Mouse (Mus musculus) embryo, embryonic 10.5 days (tissue): ENCODE measurements around the gene Trpc7.

Experiments
- DNase-seq: peaks from one replicate; pipeline ENCODE4 v3.0.0-alpha.2; 2015; ENCODE audit warnings: low spot score

Gene Trpc7

GRCm38 (mm10) chr13:56790683-56791082 lies 105.1 kb downstream of the Trpc7 start:
- no peak for DNase-seq

- DNase-seq, result no peak
Measured at GRCm38 (mm10) chr13:56782621-56783020, 113.2 kb downstream of the Trpc7 start.

- DNase-seq, result no peak
Measured at GRCm38 (mm10) chr13:56781697-56782096, 114.1 kb downstream of the Trpc7 start.

GRCm38 (mm10) chr13:56780746-56781469 lies 114.9 kb downstream of the Trpc7 start:
- DNase-seq, result no peak

GRCm38 (mm10) chr13:56774304-56774703 lies 121.5 kb downstream of the Trpc7 start:
- peak; percentile 34 for DNase-seq

GRCm38 (mm10) chr13:56773262-56773870 lies 122.4 kb downstream of the Trpc7 start:
- DNase-seq, result peak; percentile 20

GRCm38 (mm10) chr13:56772592-56772991 lies 123.2 kb downstream of the Trpc7 start:
- DNase-seq, result peak; percentile 27

GRCm38 (mm10) chr13:56770786-56771185 lies 125.0 kb downstream of the Trpc7 start:
- DNase-seq, result no peak

- DNase-seq, result peak; percentile 32
Measured at GRCm38 (mm10) chr13:56770136-56770578, 125.6 kb downstream of the Trpc7 start.

- peak; percentile 57 for DNase-seq
Measured at GRCm38 (mm10) chr13:56769431-56769830, 126.4 kb downstream of the Trpc7 start.

GRCm38 (mm10) chr13:56766211-56766610 lies 129.6 kb downstream of the Trpc7 start:
- DNase-seq, result no peak

- DNase-seq, result peak; percentile 28
Measured at GRCm38 (mm10) chr13:56765284-56766032, 130.3 kb downstream of the Trpc7 start.

- no peak for DNase-seq
Measured at GRCm38 (mm10) chr13:56762446-56763229, 133.2 kb downstream of the Trpc7 start.

- peak; percentile 87 for DNase-seq
Measured at GRCm38 (mm10) chr13:56758492-56758891, 137.3 kb downstream of the Trpc7 start.

GRCm38 (mm10) chr13:56757201-56757600 lies 138.6 kb downstream of the Trpc7 start:
- no peak for DNase-seq

- DNase-seq, result no peak
Measured at GRCm38 (mm10) chr13:56755871-56756270, 139.9 kb downstream of the Trpc7 start.

GRCm38 (mm10) chr13:56753192-56753951 lies 142.4 kb downstream of the Trpc7 start, which contains the start of gene Gm45623:
Gene Gm45623, minus strand, starts transcription at chr13:56753827.
- peak; percentile 42 for DNase-seq

- peak; percentile 63 for DNase-seq
Measured at GRCm38 (mm10) chr13:56752474-56753191, 143.2 kb downstream of the Trpc7 start.

- DNase-seq, result no peak
Measured at GRCm38 (mm10) chr13:56751774-56752173, 144.0 kb downstream of the Trpc7 start.

GRCm38 (mm10) chr13:56749377-56749776 lies 146.4 kb downstream of the Trpc7 start:
- DNase-seq, result no peak
